Comparison of ENCODE assay signal across 16 mouse cellular contexts in genomic region chr6:103749122-103749773, GRCm38 (mm10).
DNase-seq lines count a peak whose midpoint lies in the region; ATAC-seq lines count a peak whose summit lies in the region.
"Had no signal": no experiment of that assay in that cellular context is flagged by ENCODE, and none has a peak within 500 bp of the region (broad histone marks: within the 10 kb centered on the region; RNA-seq: fewer than 3 reads in every experiment).

No protein-coding gene starts in this region.

- 35% methylated on average over 16 of the region's 16 CpGs for WGBS in lung, embryonic 16.5 days
- 30% methylated on average over 16 of the region's 16 CpGs for WGBS in forebrain, embryonic 15.5 days

- H3K4me3 ChIP-seq in lung, embryonic 16.5 days (ENCODE audit: low read length), result no peak overlapping the region
- no peak overlapping the region for H3K4me3 ChIP-seq in forebrain, embryonic 15.5 days
- H3K4me3 ChIP-seq: limb, embryonic 15.5 days; neural tube, embryonic 15.5 days had no signal

- no peak for DNase-seq in lung, postnatal 14 days
- DNase-seq in left cerebral cortex, adult 9 months (ENCODE audit: low spot score in 2 of 2), result peak; percentile 6 to 17
- DNase-seq in retina, postnatal 1 day, result peak; percentile 17
- DNase-seq in ovary, postnatal 10 days (ENCODE audit: low spot score), result no peak
- DNase-seq in testis, postnatal 10 days (ENCODE audit: low spot score), result no peak
- DNase-seq: cerebellum, adult 9-11 months; gastrocnemius, postnatal 25 days; thymus, postnatal 14 days had no signal

- H3K27me3 ChIP-seq in lung, embryonic 16.5 days (ENCODE audit: control insufficient read depth, insufficient read depth, low read depth, low read length), result no peaks in the 10 kb centered on the region
- no peaks in the 10 kb centered on the region for H3K27me3 ChIP-seq in forebrain, embryonic 15.5 days
- H3K27me3 ChIP-seq: CH12.LX; limb, embryonic 15.5 days; neural tube, embryonic 15.5 days had no signal

- no peak overlapping the region for H3K27ac ChIP-seq in lung, embryonic 16.5 days (ENCODE audit: low read length)
- 0 out of 2 replicates have a peak overlapping the region, but pooled peaks have one; percentile 11 for H3K27ac ChIP-seq in forebrain, embryonic 15.5 days (replicated peaks)
- H3K27ac ChIP-seq: limb, embryonic 15.5 days; macrophage; neural tube, embryonic 15.5 days had no signal

- no peaks in the 10 kb centered on the region for H3K36me3 ChIP-seq in lung, embryonic 16.5 days (ENCODE audit: control insufficient read depth, insufficient read depth, low read length)
- H3K36me3 ChIP-seq in forebrain, embryonic 15.5 days, result no peaks in the 10 kb centered on the region
- H3K36me3 ChIP-seq: limb, embryonic 15.5 days; neural tube, embryonic 15.5 days had no signal

- H3K4me2 ChIP-seq in lung, embryonic 16.5 days (ENCODE audit: low read depth, low read length), result peak overlapping the region; percentile 27; the same call in 1 of the 2 replicates
- H3K4me2 ChIP-seq in forebrain, embryonic 15.5 days (replicated peaks), result 0 out of 2 replicates have a peak overlapping the region, but pooled peaks have one; percentile 6
- H3K4me2 ChIP-seq: limb, embryonic 15.5 days; neural tube, embryonic 15.5 days had no signal

- ATAC-seq in lung, embryonic 16.5 days (ENCODE audit: low read depth), result no peak
- peak; percentile 71; the same call in 1 of the 2 replicates for ATAC-seq in forebrain, embryonic 15.5 days (replicated peaks)
- ATAC-seq in megakaryocyte-erythroid progenitor cell, adult 5-6 weeks (replicated peaks; ENCODE audit: low FRiP score, low TSS enrichment, poor library complexity, severe bottlenecking), result no peak
- ATAC-seq: intestine, postnatal 0 days had no signal

- 0 out of 2 replicates have a peak, but pooled peaks cover 2% of the 10 kb centered on the region for H3K9me3 ChIP-seq in lung, embryonic 16.5 days (ENCODE audit: control insufficient read depth, low read length)
- H3K9me3 ChIP-seq in forebrain, embryonic 15.5 days, result no peaks in the 10 kb centered on the region
- H3K9me3 ChIP-seq: limb, embryonic 15.5 days; neural tube, embryonic 15.5 days had no signal

- H3K9ac ChIP-seq in lung, embryonic 16.5 days (ENCODE audit: low read length), result no peak overlapping the region
- H3K9ac ChIP-seq in forebrain, embryonic 15.5 days (replicated peaks), result no peak overlapping the region
- H3K9ac ChIP-seq: limb, embryonic 15.5 days; neural tube, embryonic 15.5 days had no signal

- H3K4me1 ChIP-seq in lung, embryonic 16.5 days (replicated peaks; ENCODE audit: control insufficient read depth, insufficient read depth, low read length), result no peaks in the 10 kb centered on the region
- H3K4me1 ChIP-seq in forebrain, embryonic 15.5 days, result peaks cover 9% of the 10 kb centered on the region
- H3K4me1 ChIP-seq: limb, embryonic 15.5 days; neural tube, embryonic 15.5 days had no signal

Comparison
In these comparisons a context has a peak if more than half of its experiments do, and no peak if none do; other contexts are left out.
1. DNase-seq: peak in left cerebral cortex, adult 9 months (2 of 2) and retina, postnatal 1 day (single experiment); none in lung, postnatal 14 days (single experiment), ovary, postnatal 10 days (single experiment) and testis, postnatal 10 days (single experiment).